Mouse (Mus musculus) neural tube, embryonic 13.5 days (tissue): ENCODE measurements around the gene Otol1. TPM values are rescaled to one million over a fixed set of nuclear protein-coding genes. Genes with fewer than 3 reads are reported as not detected.

Source experiments
- ATAC-seq: fragments of 200-750 bp; cut with Nextera tagmentation; 2 replicates; pipeline ENCODE4 v1.8.0; 2017; ENCODE audit warnings: low read depth, mild to moderate bottlenecking, moderate TSS enrichment, moderate library complexity
- H3K27ac ChIP-seq: fragments of 300-500 bp; sonication (generic); replicated peaks from 2 replicates; pipeline ENCODE4 v1.5.1; 2015; ENCODE audit warnings: moderate library complexity, mild to moderate bottlenecking, inconsistent platforms
- H3K27me3 ChIP-seq: fragments of 300-500 bp; sonication (generic); 2 replicates; pipeline ENCODE4 v1.6.1; 2015; ENCODE audit warnings: mild to moderate bottlenecking, inconsistent platforms
- H3K36me3 ChIP-seq: fragments of 300-500 bp; sonication (generic); 2 replicates; pipeline ENCODE4 v1.6.1; 2015; ENCODE audit warnings: mild to moderate bottlenecking, inconsistent platforms
- H3K4me1 ChIP-seq: fragments of 300-500 bp; sonication (generic); replicated peaks from 2 replicates; pipeline ENCODE4 v1.6.1; 2015; ENCODE audit warnings: inconsistent platforms
- H3K4me2 ChIP-seq: fragments of 300-500 bp; sonication (generic); 2 replicates; pipeline ENCODE4 v1.6.1; 2015; ENCODE audit warnings: inconsistent platforms, mild to moderate bottlenecking, moderate library complexity
- H3K4me3 ChIP-seq: fragments of 300-500 bp; sonication (generic); 2 replicates; pipeline ENCODE4 v1.5.1; 2015; ENCODE audit warnings: mild to moderate bottlenecking, inconsistent platforms
- H3K9ac ChIP-seq: fragments of 300-500 bp; sonication (generic); 2 replicates; pipeline ENCODE4 v1.6.1; 2015; ENCODE audit warnings: moderate library complexity, mild to moderate bottlenecking, inconsistent platforms
- H3K9me3 ChIP-seq: fragments of 300-500 bp; sonication (generic); 2 replicates; pipeline ENCODE4 v1.6.1; 2016; ENCODE audit warnings: inconsistent platforms
- WGBS: fragments of 180-500 bp; shearing (Covaris S2); methylation state at CpG from one replicate; pipeline ENCODE4 v1.1.7; 2015; 5-methylcytosine and 5-hydroxymethylcytosine counted together
- polyA plus RNA-seq: library from polyadenylated mRNA; unstranded; fragments of >200 nt; fragmentation: Nextera tagmentation; extraction: Ambion mirVana; gene quantifications from 2 replicates; pipeline ENCODE4 v1.2.1, GENCODE M21; 2015

Otol1 gene
- 0.14 TPM in 1 of 2 replicates, not detected in the other for polyA plus RNA-seq

GRCm38 (mm10) chr3:70007313-70007712, at the start of gene Otol1:
Gene Otol1 (plus strand): TSS chr3:70007613.
- Histone ChIP-seq H3K4me1 (peaks cover 8% of the 10 kb centered on the region; the same call in 1 of the 2 replicates), H3K27me3 (no peaks in the 10 kb centered on the region), H3K27ac (no peak within 1 kb of the TSS), H3K9me3 (no peaks in the 10 kb centered on the region), H3K9ac (no peak within 1 kb of the TSS), H3K4me3 (no peak within 1 kb of the TSS), H3K36me3 (no peaks in the 10 kb centered on the region), H3K4me2 (no peak within 1 kb of the TSS)
- 83% methylated on average over 4 of the region's 4 CpGs for WGBS
- ATAC-seq: no peak

GRCm38 (mm10) chr3:69962187-69962586, 45.2 kb upstream of the Otol1 start:
- Histone ChIP-seq H3K9ac (no peak overlapping the region), H3K27ac (no peak overlapping the region), H3K27me3 (no peaks in the 10 kb centered on the region), H3K9me3 (no peaks in the 10 kb centered on the region), H3K4me1 (no peaks in the 10 kb centered on the region), H3K4me3 (no peak overlapping the region), H3K36me3 (no peaks in the 10 kb centered on the region), H3K4me2 (no peak overlapping the region)
- WGBS: 63% methylated on average over 5 of the region's 5 CpGs
- ATAC-seq: no peak

GRCm38 (mm10) chr3:69971482-69972097, 35.8 kb upstream of the Otol1 start:
- peaks cover 2% of the 10 kb centered on the region; the same call in 1 of the 2 replicates for H3K9me3 ChIP-seq
- 72% methylated on average over 6 of the region's 6 CpGs for WGBS
- H3K27ac ChIP-seq: no peak overlapping the region
- no peaks in the 10 kb centered on the region for H3K36me3 ChIP-seq
- H3K9ac ChIP-seq: no peak overlapping the region
- ATAC-seq: no peak
- no peak overlapping the region for H3K4me2 ChIP-seq
- no peak overlapping the region for H3K4me3 ChIP-seq
- H3K27me3 ChIP-seq: no peaks in the 10 kb centered on the region
- H3K4me1 ChIP-seq: no peaks in the 10 kb centered on the region

DNA sequence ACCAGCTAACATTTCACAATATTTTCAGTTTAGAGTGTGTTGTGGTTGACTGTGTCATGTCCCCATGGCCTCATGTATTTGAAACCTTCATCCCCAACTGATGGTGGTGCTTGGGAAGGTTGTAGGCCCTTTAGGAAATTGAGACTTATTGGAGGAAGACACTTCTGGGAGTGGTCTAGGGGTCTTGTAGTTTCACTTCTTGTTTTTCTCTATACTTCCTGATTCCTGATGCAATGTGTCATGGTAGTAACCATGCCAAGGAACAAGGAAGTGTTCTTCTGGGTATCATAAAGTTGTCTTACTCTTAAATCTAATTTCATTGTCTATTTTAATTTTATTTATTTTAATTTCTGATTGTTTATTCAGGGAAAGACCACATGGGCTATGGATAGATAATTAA, 29.3 kb upstream of the Otol1 start:
- Histone ChIP-seq H3K4me3 (no peak overlapping the region), H3K27ac (no peak overlapping the region), H3K27me3 (no peaks in the 10 kb centered on the region), H3K36me3 (no peaks in the 10 kb centered on the region), H3K4me1 (no peaks in the 10 kb centered on the region), H3K9me3 (peaks cover 12% of the 10 kb centered on the region; the same call in 1 of the 2 replicates), H3K9ac (no peak overlapping the region), H3K4me2 (no peak overlapping the region)
- ATAC-seq: no peak

GRCm38 (mm10) chr3:69993806-69994205, 13.6 kb upstream of the Otol1 start:
- 0 out of 2 replicates have a peak, but pooled peaks cover 4% of the 10 kb centered on the region for H3K4me1 ChIP-seq
- no peak for ATAC-seq
- WGBS: 20% methylated on average over 4 of the region's 4 CpGs
- H3K4me2 ChIP-seq: no peak overlapping the region
- H3K9ac ChIP-seq: no peak overlapping the region
- H3K4me3 ChIP-seq: no peak overlapping the region
- H3K9me3 ChIP-seq: no peaks in the 10 kb centered on the region
- no peak overlapping the region for H3K27ac ChIP-seq
- H3K36me3 ChIP-seq: no peaks in the 10 kb centered on the region
- H3K27me3 ChIP-seq: no peaks in the 10 kb centered on the region

- Histone ChIP-seq H3K9me3 (no peaks in the 10 kb centered on the region), H3K4me3 (no peak overlapping the region), H3K4me1 (0 out of 2 replicates have a peak, but pooled peaks cover 8% of the 10 kb centered on the region), H3K36me3 (no peaks in the 10 kb centered on the region), H3K9ac (no peak overlapping the region), H3K27me3 (no peaks in the 10 kb centered on the region), H3K4me2 (no peak overlapping the region), H3K27ac (no peak overlapping the region)
- ATAC-seq: no peak
- 55% methylated on average over 9 of the region's 9 CpGs for WGBS
Measured at GRCm38 (mm10) chr3:70001540-70001939, 5.9 kb upstream of the Otol1 start.

DNA sequence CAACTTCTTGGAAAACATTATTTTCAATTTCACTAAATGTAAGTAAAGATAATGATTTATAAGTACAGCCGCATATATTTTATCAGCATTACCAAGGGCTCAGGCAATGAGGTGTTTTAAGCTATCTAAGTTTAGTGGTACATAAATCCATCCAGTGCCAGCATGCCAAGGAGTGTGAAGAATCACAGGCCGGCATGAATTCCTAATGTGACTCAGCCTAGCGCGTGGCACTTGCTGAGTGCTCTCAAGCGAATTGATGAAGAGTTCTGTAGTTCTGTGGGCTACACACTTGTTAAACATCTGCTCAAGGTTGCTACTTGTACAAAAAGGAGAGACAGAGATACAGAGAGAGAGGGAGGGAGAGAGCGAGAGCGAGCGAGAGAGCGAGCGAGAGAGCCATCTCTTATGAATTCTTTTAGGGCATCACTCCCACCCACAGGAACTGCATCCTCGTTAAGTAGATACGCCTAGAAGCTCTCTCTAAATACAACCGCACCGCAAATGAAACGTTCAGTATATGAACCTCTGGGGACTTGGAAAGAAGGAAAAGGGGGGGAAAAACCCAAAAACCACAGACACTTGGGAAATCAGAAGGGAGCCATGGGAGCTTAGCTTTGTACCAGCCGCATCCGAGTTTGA, 4.2 kb upstream of the Otol1 start:
- Histone ChIP-seq H3K4me1 (0 out of 2 replicates have a peak, but pooled peaks cover 8% of the 10 kb centered on the region), H3K36me3 (no peaks in the 10 kb centered on the region), H3K9ac (no peak overlapping the region), H3K27ac (no peak overlapping the region), H3K27me3 (no peaks in the 10 kb centered on the region), H3K9me3 (no peaks in the 10 kb centered on the region), H3K4me2 (no peak overlapping the region), H3K4me3 (no peak overlapping the region)
- 71% methylated on average over 17 of the region's 17 CpGs for WGBS
- no peak for ATAC-seq

GRCm38 (mm10) chr3:70003955-70004354, 3.5 kb upstream of the Otol1 start:
- Histone ChIP-seq H3K36me3 (no peaks in the 10 kb centered on the region), H3K27me3 (no peaks in the 10 kb centered on the region), H3K9ac (no peak overlapping the region), H3K4me1 (peaks cover 8% of the 10 kb centered on the region; the same call in 1 of the 2 replicates), H3K4me2 (no peak overlapping the region), H3K9me3 (no peaks in the 10 kb centered on the region), H3K27ac (no peak overlapping the region), H3K4me3 (no peak overlapping the region)
- WGBS: 34% methylated on average over 7 of the region's 7 CpGs
- peak; percentile 47 for ATAC-seq

DNA sequence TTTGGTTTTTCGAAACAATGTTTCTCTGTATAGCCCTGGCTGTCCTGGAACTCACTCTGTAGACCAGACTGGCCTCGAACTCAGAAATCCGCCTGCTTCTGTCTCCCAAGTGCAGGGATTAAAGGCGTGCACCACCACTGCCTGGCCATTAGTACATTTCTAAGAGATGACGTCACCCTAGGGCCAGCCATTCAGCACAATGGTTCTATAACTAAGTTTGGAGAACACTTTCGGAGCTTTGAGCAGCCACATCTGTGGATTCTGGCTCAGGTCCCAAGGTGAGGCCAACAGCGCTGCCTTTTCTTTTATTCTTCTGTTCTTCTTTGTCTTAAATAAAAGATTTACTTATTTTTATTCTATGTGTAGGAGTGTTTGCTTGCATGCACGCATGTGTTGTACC, 3.0 kb upstream of the Otol1 start:
- H3K27me3 ChIP-seq: no peaks in the 10 kb centered on the region
- WGBS: 80% methylated on average over 8 of the region's 8 CpGs
- peaks cover 8% of the 10 kb centered on the region; the same call in 1 of the 2 replicates for H3K4me1 ChIP-seq
- H3K4me2 ChIP-seq: no peak overlapping the region
- H3K27ac ChIP-seq: no peak overlapping the region
- H3K36me3 ChIP-seq: no peaks in the 10 kb centered on the region
- H3K9me3 ChIP-seq: no peaks in the 10 kb centered on the region
- no peak overlapping the region for H3K9ac ChIP-seq
- H3K4me3 ChIP-seq: no peak overlapping the region
- no peak for ATAC-seq

- no peak overlapping the region for H3K4me2 ChIP-seq
- H3K27me3 ChIP-seq: no peaks in the 10 kb centered on the region
- H3K36me3 ChIP-seq: no peaks in the 10 kb centered on the region
- H3K4me3 ChIP-seq: no peak overlapping the region
- 80% methylated on average over 4 of the region's 4 CpGs for WGBS
- H3K9ac ChIP-seq: no peak overlapping the region
- ATAC-seq: no peak
- H3K9me3 ChIP-seq: no peaks in the 10 kb centered on the region
- no peaks in the 10 kb centered on the region; the same call in 1 of the 2 replicates for H3K4me1 ChIP-seq
- H3K27ac ChIP-seq: no peak overlapping the region
Measured at GRCm38 (mm10) chr3:70012641-70013040, 5.2 kb downstream of the Otol1 start.

- no peak for ATAC-seq
- Histone ChIP-seq H3K4me3 (no peak overlapping the region), H3K36me3 (no peaks in the 10 kb centered on the region), H3K9me3 (no peaks in the 10 kb centered on the region), H3K27ac (no peak overlapping the region), H3K4me1 (no peaks in the 10 kb centered on the region), H3K4me2 (no peak overlapping the region), H3K27me3 (no peaks in the 10 kb centered on the region), H3K9ac (no peak overlapping the region)
- 85% methylated on average over 6 of the region's 6 CpGs for WGBS
Measured at GRCm38 (mm10) chr3:70026605-70027004, 19.2 kb downstream of the Otol1 start.

DNA sequence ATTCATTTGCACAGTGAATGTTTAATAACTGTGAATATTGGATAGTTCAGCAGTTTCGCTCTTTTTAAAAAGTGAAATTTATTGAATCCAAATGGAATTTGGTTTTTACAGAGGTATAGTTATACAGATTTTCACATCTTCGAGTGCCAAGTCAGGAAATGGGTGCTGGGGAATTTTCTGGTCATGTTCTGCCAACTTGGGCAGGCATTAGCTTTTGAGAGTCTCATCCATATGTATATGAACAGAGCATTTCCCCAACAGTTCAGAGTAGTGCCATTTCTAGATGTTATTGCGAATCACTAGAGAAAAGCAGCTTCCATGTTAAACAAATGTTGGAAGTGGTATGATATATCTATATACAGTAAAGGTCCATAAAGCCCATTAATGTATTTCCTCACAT, 21.8 kb downstream of the Otol1 start:
- Histone ChIP-seq H3K36me3 (no peaks in the 10 kb centered on the region), H3K4me1 (no peaks in the 10 kb centered on the region), H3K9me3 (no peaks in the 10 kb centered on the region), H3K4me3 (no peak overlapping the region), H3K9ac (no peak overlapping the region), H3K4me2 (no peak overlapping the region), H3K27ac (no peak overlapping the region), H3K27me3 (no peaks in the 10 kb centered on the region)
- 87% methylated on average over 3 of the region's 3 CpGs for whole genome bisulfite sequencing
- no peak for ATAC-seq
